Mouse (Mus musculus) lung, adult 2 months (tissue): Measurements from ENCODE around the gene Lmna.

ENCODE experiments used
- CTCF ChIP-seq: fragments of 200-500 bp; IDR thresholded peaks from 2 replicates; pipeline ENCODE4 v1.5.1; 2011; ENCODE audit warnings: mild to moderate bottlenecking, low read length, control low read depth; ENCODE audit not compliant: insufficient read depth
- POLR2A ChIP-seq: fragments of 200-500 bp; IDR thresholded peaks from 2 replicates; pipeline ENCODE4 v1.6.1; 2011; ENCODE audit warnings: low read depth, mild to moderate bottlenecking, control low read depth, low read length, borderline replicate concordance; ENCODE audit errors: extremely low read depth

DNA sequence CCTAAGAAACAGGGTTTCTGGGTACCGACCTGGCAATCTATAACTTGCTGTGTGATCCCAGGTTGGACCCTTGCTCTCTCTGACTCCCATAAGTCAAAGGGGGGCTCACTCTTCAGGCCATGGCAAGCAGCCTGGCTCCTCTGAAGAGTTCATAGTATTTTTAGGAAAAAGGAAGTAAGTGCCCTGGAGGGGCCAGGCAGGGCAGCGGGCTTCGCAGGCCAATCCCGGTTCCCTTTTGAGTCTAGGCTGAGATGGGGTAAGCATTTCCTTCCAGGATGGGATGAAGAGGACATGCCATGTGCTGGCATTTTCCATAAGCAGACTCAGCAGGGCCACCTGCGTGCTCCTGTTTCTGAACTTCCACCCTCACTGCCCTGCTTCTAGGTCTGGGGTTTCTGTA, 49.7 kb downstream of the Lmna start:
- no peak for TF ChIP-seq CTCF
- no peak for TF ChIP-seq POLR2A
